Mouse (Mus musculus) midbrain, embryonic 15.5 days (tissue): Measurements from ENCODE around the gene BC005537. TPM values are rescaled to one million over a fixed set of nuclear protein-coding genes. Genes with fewer than 3 reads are reported as not detected.

Experiments used
- ATAC-seq: fragments of 200-750 bp; cut with Nextera tagmentation; replicated peaks from 2 replicates; pipeline ENCODE4 v1.8.0; 2017; ENCODE audit warnings: moderate TSS enrichment
- H3K27ac ChIP-seq: fragments of 300-500 bp; sonication (generic); 2 replicates; pipeline ENCODE4 v1.5.1; 2015; ENCODE audit warnings: mild to moderate bottlenecking, inconsistent platforms
- H3K27me3 ChIP-seq: fragments of 300-500 bp; sonication (generic); replicated peaks from 2 replicates; pipeline ENCODE4 v1.6.1; 2015; ENCODE audit warnings: inconsistent platforms
- H3K36me3 ChIP-seq: fragments of 300-500 bp; sonication (generic); replicated peaks from 2 replicates; pipeline ENCODE4 v1.6.1; 2015; ENCODE audit warnings: inconsistent platforms
- H3K4me1 ChIP-seq: fragments of 300-500 bp; sonication (generic); 2 replicates; pipeline ENCODE4 v1.6.1; 2015; ENCODE audit warnings: inconsistent platforms
- H3K4me2 ChIP-seq: fragments of 300-500 bp; sonication (generic); 2 replicates; pipeline ENCODE4 v1.6.1; 2015; ENCODE audit warnings: inconsistent platforms, mild to moderate bottlenecking, moderate library complexity
- H3K4me3 ChIP-seq: fragments of 300-500 bp; sonication (generic); 2 replicates; pipeline ENCODE4 v1.5.1; 2015; ENCODE audit warnings: mild to moderate bottlenecking, inconsistent platforms
- H3K9ac ChIP-seq: fragments of 300-500 bp; sonication (generic); 2 replicates; pipeline ENCODE4 v1.6.1; 2015; ENCODE audit warnings: mild to moderate bottlenecking, inconsistent platforms
- H3K9me3 ChIP-seq: fragments of 300-500 bp; sonication (generic); 2 replicates; pipeline ENCODE4 v1.6.1; 2016; ENCODE audit warnings: inconsistent platforms
- WGBS: fragments of 180-500 bp; shearing (Covaris S2); methylation state at CpG from one replicate; pipeline ENCODE4 v1.1.7; 2015; ENCODE audit warnings: mixed read lengths; 5-methylcytosine and 5-hydroxymethylcytosine counted together
- polyA plus RNA-seq: library from polyadenylated mRNA; unstranded; fragments of >200 nt; fragmentation: Nextera tagmentation; extraction: Ambion mirVana; gene quantifications from 2 replicates; pipeline ENCODE4 v1.2.1, GENCODE M21; 2015

The BC005537 gene
- polyA plus RNA-seq, 1 experiment from 2014 or later = 24.2 TPM

GRCm38 (mm10) chr13:24778026-24778425 lies 23.4 kb upstream of the BC005537 start:
- H3K4me1 ChIP-seq = no peaks in the 10 kb centered on the region

GRCm38 (mm10) chr13:24778706-24779380 lies 22.6 kb upstream of the BC005537 start:
- Histone ChIP-seq H3K36me3 (no peaks in the 10 kb centered on the region), H3K4me2 (no peak overlapping the region), H3K27ac (no peak overlapping the region), H3K27me3 (no peaks in the 10 kb centered on the region), H3K4me3 (no peak overlapping the region), H3K9me3 (no peaks in the 10 kb centered on the region), H3K9ac (no peak overlapping the region), H3K4me1 (no peaks in the 10 kb centered on the region)
- WGBS = 89% methylated on average over 8 of the region's 8 CpGs
- no peak for ATAC-seq

More at GRCm38 (mm10) chr13:24778026-24778425, 23.4 kb upstream of the BC005537 start:
- 89% methylated on average over 2 of the region's 2 CpGs for WGBS
- Histone ChIP-seq H3K36me3 (no peaks in the 10 kb centered on the region), H3K4me3 (no peak overlapping the region), H3K9me3 (no peaks in the 10 kb centered on the region), H3K4me2 (no peak overlapping the region), H3K27ac (no peak overlapping the region), H3K9ac (no peak overlapping the region), H3K27me3 (no peaks in the 10 kb centered on the region)
- no peak for ATAC-seq

GRCm38 (mm10) chr13:24781916-24782315 lies 19.5 kb upstream of the BC005537 start:
- Histone ChIP-seq H3K9ac (no peak overlapping the region), H3K36me3 (no peaks in the 10 kb centered on the region), H3K9me3 (no peaks in the 10 kb centered on the region), H3K4me3 (no peak overlapping the region), H3K4me1 (no peaks in the 10 kb centered on the region), H3K27me3 (no peaks in the 10 kb centered on the region), H3K27ac (no peak overlapping the region), H3K4me2 (no peak overlapping the region)
- 55% methylated on average over 5 of the region's 5 CpGs for WGBS
- no peak for ATAC-seq

- ATAC-seq = no peak; the same call in 1 of the 2 replicates
- WGBS = 37% methylated on average over 11 of the region's 11 CpGs
- no peaks in the 10 kb centered on the region for H3K27me3 ChIP-seq
- no peak overlapping the region for H3K27ac ChIP-seq
- H3K4me3 ChIP-seq = no peak overlapping the region
- no peaks in the 10 kb centered on the region for H3K9me3 ChIP-seq
- H3K9ac ChIP-seq = no peak overlapping the region
- H3K36me3 ChIP-seq = no peaks in the 10 kb centered on the region
- H3K4me1 ChIP-seq = no peaks in the 10 kb centered on the region
- H3K4me2 ChIP-seq = no peak overlapping the region
Measured at GRCm38 (mm10) chr13:24786014-24786490, 15.4 kb upstream of the BC005537 start.

DNA sequence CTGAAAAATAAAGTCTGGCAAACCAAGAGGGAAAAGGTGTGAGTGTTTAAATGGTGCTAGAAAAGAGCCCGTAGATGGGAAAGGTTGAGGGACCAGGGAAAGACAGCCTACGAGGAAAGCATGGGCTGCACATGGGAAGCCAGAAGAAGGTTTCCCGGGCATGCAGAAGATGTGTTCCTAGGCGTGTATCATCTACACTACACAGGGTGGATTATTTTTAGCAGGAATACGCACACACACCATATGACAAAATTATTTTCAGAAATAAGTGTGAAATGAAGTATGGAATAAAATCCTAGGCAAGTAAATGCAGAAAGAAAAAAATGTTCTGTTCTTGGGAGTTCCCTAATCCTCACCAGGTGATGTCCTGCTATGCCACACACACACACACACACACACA lies 14.0 kb upstream of the BC005537 start:
- no peak overlapping the region for H3K9ac ChIP-seq
- no peak overlapping the region for H3K4me2 ChIP-seq
- no peak overlapping the region for H3K27ac ChIP-seq
- WGBS = 88% methylated on average over 5 of the region's 5 CpGs
- no peaks in the 10 kb centered on the region for H3K9me3 ChIP-seq
- no peaks in the 10 kb centered on the region for H3K27me3 ChIP-seq
- no peaks in the 10 kb centered on the region for H3K36me3 ChIP-seq
- no peak overlapping the region for H3K4me3 ChIP-seq
- H3K4me1 ChIP-seq = no peaks in the 10 kb centered on the region
- no peak for ATAC-seq

GRCm38 (mm10) chr13:24791349-24791748 lies 10.1 kb upstream of the BC005537 start:
- Histone ChIP-seq H3K9ac (no peak overlapping the region), H3K27ac (no peak overlapping the region), H3K4me3 (no peak overlapping the region), H3K4me2 (no peak overlapping the region), H3K9me3 (no peaks in the 10 kb centered on the region), H3K4me1 (no peaks in the 10 kb centered on the region), H3K27me3 (no peaks in the 10 kb centered on the region), H3K36me3 (no peaks in the 10 kb centered on the region)
- ATAC-seq = no peak
- 76% methylated on average over 2 of the region's 2 CpGs for WGBS

DNA sequence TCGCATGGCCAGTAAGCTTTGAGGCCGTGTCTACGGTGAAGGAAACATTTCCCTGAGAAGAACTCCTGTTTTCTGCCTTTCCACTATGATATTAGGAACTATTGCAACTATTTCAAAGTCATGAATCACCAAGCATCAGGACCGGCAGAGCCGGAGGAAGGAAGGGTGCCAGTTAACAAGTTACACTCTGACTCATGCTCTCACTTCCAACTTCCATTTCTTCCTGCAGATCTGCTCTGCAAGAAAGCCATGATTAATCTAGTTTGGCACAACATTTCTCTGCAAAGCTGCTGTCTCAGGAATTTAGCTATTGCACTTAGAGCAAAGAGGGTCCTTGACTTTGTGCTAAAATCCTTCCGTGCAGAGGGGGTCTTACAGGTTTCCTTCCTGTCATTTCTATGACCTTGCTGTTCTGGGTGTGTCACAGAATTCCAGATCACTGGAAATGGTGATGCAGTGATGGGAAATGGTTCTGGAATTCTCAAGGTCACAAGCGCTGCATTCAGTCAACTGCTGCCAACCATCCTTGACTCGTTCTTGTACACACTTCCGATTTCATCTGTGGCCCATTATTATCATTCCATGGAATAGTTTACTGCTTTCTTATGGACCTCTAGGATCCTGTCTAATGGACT lies 8.9 kb upstream of the BC005537 start:
- ATAC-seq = no peak
- H3K36me3 ChIP-seq = no peaks in the 10 kb centered on the region
- 91% methylated on average over 9 of the region's 9 CpGs for WGBS

GRCm38 (mm10) chr13:24798686-24799085 lies 2.8 kb upstream of the BC005537 start:
- H3K27me3 ChIP-seq = no peaks in the 10 kb centered on the region
- H3K9ac ChIP-seq = no peak overlapping the region
- WGBS = 96% methylated on average over 4 of the region's 4 CpGs
- peaks cover 17% of the 10 kb centered on the region for H3K4me1 ChIP-seq
- H3K4me2 ChIP-seq = no peak overlapping the region
- no peak overlapping the region for H3K27ac ChIP-seq
- no peaks in the 10 kb centered on the region for H3K9me3 ChIP-seq
- no peaks in the 10 kb centered on the region for H3K36me3 ChIP-seq
- no peak overlapping the region for H3K4me3 ChIP-seq
- ATAC-seq = no peak

More for the DNA sequence above, 8.9 kb upstream of the BC005537 start:
- Histone ChIP-seq H3K9ac (no peak overlapping the region), H3K4me3 (no peak overlapping the region), H3K4me2 (no peak overlapping the region), H3K27me3 (no peaks in the 10 kb centered on the region), H3K27ac (no peak overlapping the region), H3K9me3 (no peaks in the 10 kb centered on the region), H3K4me1 (no peaks in the 10 kb centered on the region)

- Histone ChIP-seq H3K27me3 (no peaks in the 10 kb centered on the region), H3K27ac (no peak overlapping the region), H3K9ac (no peak overlapping the region), H3K4me2 (peak overlapping the region; percentile 87), H3K36me3 (no peaks in the 10 kb centered on the region), H3K4me1 (peaks cover 22% of the 10 kb centered on the region), H3K4me3 (peak overlapping the region; percentile 83; the same call in 1 of the 2 replicates), H3K9me3 (no peaks in the 10 kb centered on the region)
- WGBS = 73% methylated on average over 5 of the region's 5 CpGs
- ATAC-seq = no peak
Measured at GRCm38 (mm10) chr13:24799378-24799777, 2.1 kb upstream of the BC005537 start.

DNA sequence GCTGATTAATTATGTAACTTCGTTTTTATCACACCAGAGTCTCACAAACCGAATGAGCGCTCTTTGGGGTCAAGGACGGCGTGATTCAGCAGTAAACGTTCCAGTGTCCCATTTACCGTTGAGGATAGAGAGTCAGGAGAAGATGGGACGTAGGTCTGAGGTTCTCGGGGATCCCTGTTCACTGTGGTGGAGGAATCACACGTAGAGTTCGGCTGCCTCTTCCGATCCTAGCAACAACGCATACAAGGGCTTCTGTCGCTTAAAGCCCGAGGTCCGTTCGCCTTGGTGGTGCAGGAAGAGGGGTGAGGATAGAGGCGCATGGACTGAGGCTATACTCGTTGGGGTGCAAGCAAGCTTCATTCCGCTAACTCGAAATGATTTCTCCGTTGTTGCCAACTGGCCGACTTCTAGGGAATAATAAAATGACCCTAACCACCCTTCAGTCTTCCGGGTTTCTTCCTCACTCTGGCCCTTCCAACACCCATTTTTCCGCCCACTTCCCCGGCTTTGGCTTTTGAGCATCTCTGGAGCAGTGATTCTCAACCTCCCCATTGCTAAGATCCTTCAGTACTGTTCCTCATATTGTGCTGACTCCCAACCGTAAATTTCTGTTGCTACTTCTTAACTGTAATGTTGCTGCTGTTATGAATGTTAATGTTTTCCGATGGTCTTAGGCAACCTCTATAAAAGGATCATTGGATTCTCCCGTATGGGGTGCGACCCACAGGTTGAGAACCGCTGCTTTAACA lies 1.4 kb upstream of the BC005537 start:
- whole genome bisulfite sequencing = under 1% methylated on average over 31 of the region's 31 CpGs
- peak; percentile 57 for ATAC-seq
- Histone ChIP-seq H3K27me3 (no peaks in the 10 kb centered on the region), H3K36me3 (no peaks in the 10 kb centered on the region), H3K4me1 (peaks cover 26% of the 10 kb centered on the region), H3K4me2 (peak overlapping the region; percentile 87), H3K4me3 (peak overlapping the region; percentile 83), H3K9ac (peak overlapping the region; percentile 56), H3K9me3 (no peaks in the 10 kb centered on the region), H3K27ac (peak overlapping the region; percentile 96)

GRCm38 (mm10) chr13:24800674-24801307 lies 666 bp upstream of the BC005537 start:
- ATAC-seq = peak; percentile 97

More at GRCm38 (mm10) chr13:24800674-24801307, 666 bp upstream of the BC005537 start:
- Histone ChIP-seq H3K4me2 (peak overlapping the region; percentile 87), H3K27me3 (no peaks in the 10 kb centered on the region), H3K27ac (peak overlapping the region; percentile 96), H3K4me3 (peak overlapping the region; percentile 83), H3K4me1 (peaks cover 30% of the 10 kb centered on the region), H3K36me3 (0 out of 2 replicates have a peak, but pooled peaks cover 4% of the 10 kb centered on the region), H3K9me3 (no peaks in the 10 kb centered on the region), H3K9ac (peak overlapping the region; percentile 74)
- under 1% methylated on average over 42 of the region's 42 CpGs for WGBS
